Mouse (Mus musculus): ENCODE measurements around the gene Gstz1.

GRCm38 (mm10) chr12:87195069-87195468 is 48.1 kb downstream of the Gstz1 start:
- TF ChIP-seq GATA1 (IDR thresholded peaks at IDR 0.05; ENCODE audit: borderline replicate concordance, low read length) = no peak
- no peak for TF ChIP-seq FLI1 (IDR thresholded peaks at IDR 0.05; ENCODE audit: low read length)
